Mouse (Mus musculus) CH12.LX (cell line): ENCODE data around the gene Dennd5b. TPM values are rescaled to one million over a fixed set of nuclear protein-coding genes. Genes with fewer than 3 reads are reported as not detected.

Experiments
- DNase-seq: peaks from one replicate; pipeline ENCODE4 v3.0.0-alpha.2; 2013; ENCODE audit errors: extremely low read depth
- H3K27ac ChIP-seq: 2 replicates; pipeline ENCODE4 v1.5.1; 2012; ENCODE audit warnings: low read depth, mild to moderate bottlenecking, control low read depth, moderate library complexity; ENCODE audit not compliant: insufficient read depth
- H3K27me3 ChIP-seq: replicated peaks from 2 replicates; pipeline ENCODE3; 2012; ENCODE audit warnings: inconsistent platforms
- H3K36me3 ChIP-seq, 2 experiments: replicated peaks in 1 of 2; 2 replicates each; pipeline versions ENCODE3 to v1.6.1; 2012; ENCODE audit warnings: inconsistent platforms in 1 of 2, low read length in 1 of 2, mild to moderate bottlenecking in 1 of 2, mixed read lengths in 1 of 2, moderate library complexity in 1 of 2; ENCODE audit not compliant: control insufficient read depth in 1 of 2, insufficient read depth in 1 of 2
- H3K4me1 ChIP-seq, 2 experiments: 2 replicates each; pipeline ENCODE4 v1.6.1; 2012; ENCODE audit warnings: inconsistent platforms in 1 of 2, moderate library complexity in 1 of 2; ENCODE audit not compliant: insufficient read depth in 2 of 2, control insufficient read depth in 1 of 2
- H3K4me2 ChIP-seq: 2 replicates; pipeline ENCODE4 v1.6.1; 2012; ENCODE audit warnings: low read depth, mild to moderate bottlenecking, control low read depth; ENCODE audit not compliant: poor library complexity, insufficient read depth, severe bottlenecking
- H3K4me3 ChIP-seq, 3 experiments: fragments of 150-350 bp in 1 of 3; sonication (generic) in 1 of 3; replicated peaks in 1 of 3; 2 replicates each; pipeline versions ENCODE3 to v1.5.1; 2011 to 2012; ENCODE audit warnings: low read depth in 2 of 3, low read length in 2 of 3, mild to moderate bottlenecking in 2 of 3, moderate library complexity in 2 of 3, control low read depth in 1 of 3, improper control_type of control experiment in 1 of 3, inconsistent platforms in 1 of 3, mixed read lengths in 1 of 3; ENCODE audit not compliant: poor library complexity in 1 of 3
- H3K79me2 ChIP-seq: replicated peaks from 2 replicates; pipeline ENCODE4 v1.6.1; 2012; ENCODE audit warnings: mild to moderate bottlenecking, moderate library complexity; ENCODE audit not compliant: control insufficient read depth, poor library complexity, insufficient read depth, severe bottlenecking; ENCODE audit errors: extremely low read depth
- H3K9ac ChIP-seq: 2 replicates; pipeline ENCODE4 v1.6.1; 2012; ENCODE audit warnings: low read depth, mild to moderate bottlenecking, control low read depth, moderate library complexity; ENCODE audit not compliant: insufficient read depth
- H3K9me3 ChIP-seq: replicated peaks from 2 replicates; pipeline ENCODE3; 2012; ENCODE audit warnings: low read length, inconsistent platforms, mixed read lengths
- CTCF ChIP-seq, 2 experiments: IDR thresholded peaks in 1 of 2; conservative IDR thresholded peaks in 1 of 2; 2 replicates each; pipeline ENCODE4 v1.5.1; 2011 to 2012; ENCODE audit warnings: low read depth in 2 of 2, low read length in 2 of 2, improper control_type of control experiment in 1 of 2, inconsistent platforms in 1 of 2, mild to moderate bottlenecking in 1 of 2, moderate library complexity in 1 of 2
- E2F4 ChIP-seq: IDR thresholded peaks from 2 replicates; pipeline ENCODE4 v1.6.1; 2011; ENCODE audit warnings: low read depth, low read length, improper control_type of control experiment; ENCODE audit not compliant: insufficient replicate concordance
- ELF1 ChIP-seq: IDR thresholded peaks from 2 replicates; pipeline ENCODE4 v1.6.1; 2014; ENCODE audit warnings: low read depth, mild to moderate bottlenecking, inconsistent platforms, low read length, improper control_type of control experiment
- GABPA ChIP-seq: IDR thresholded peaks from 2 replicates; pipeline ENCODE4 v1.6.1; 2012; ENCODE audit warnings: low read depth, low read length, improper control_type of control experiment, inconsistent platforms; ENCODE audit not compliant: insufficient replicate concordance
- HCFC1 ChIP-seq: IDR thresholded peaks from 2 replicates; pipeline ENCODE4 v1.6.1; 2012; ENCODE audit warnings: low read depth, mild to moderate bottlenecking, inconsistent platforms, low read length, improper control_type of control experiment
- JUND ChIP-seq: conservative IDR thresholded peaks from 2 replicates; pipeline ENCODE4 v1.6.1; 2011; ENCODE audit warnings: low read depth, low read length, improper control_type of control experiment
- MAFK ChIP-seq: IDR thresholded peaks from 2 replicates; pipeline ENCODE4 v1.6.1; 2011; ENCODE audit warnings: low read length, improper control_type of control experiment; ENCODE audit not compliant: insufficient replicate concordance
- MAX ChIP-seq: IDR thresholded peaks from 2 replicates; pipeline ENCODE4 v1.6.1; 2011; ENCODE audit warnings: low read length, improper control_type of control experiment
- MAZ ChIP-seq: IDR thresholded peaks from 2 replicates; pipeline ENCODE4 v1.6.1; 2012; ENCODE audit warnings: low read depth, mild to moderate bottlenecking, inconsistent platforms, low read length, improper control_type of control experiment, moderate library complexity
- MXI1 ChIP-seq: IDR thresholded peaks from 2 replicates; pipeline ENCODE4 v1.6.1; 2011; ENCODE audit warnings: mild to moderate bottlenecking, low read depth, low read length, improper control_type of control experiment
- MYC ChIP-seq: IDR thresholded peaks from 2 replicates; pipeline ENCODE4 v1.6.1; 2011; ENCODE audit warnings: low read depth, mild to moderate bottlenecking, improper control_type of control experiment, low read length
- NELFE ChIP-seq: IDR thresholded peaks from 2 replicates; pipeline ENCODE4 v1.6.1; 2011; ENCODE audit warnings: low read depth, low read length, improper control_type of control experiment
- PAX5 ChIP-seq: IDR thresholded peaks from 2 replicates; pipeline ENCODE4 v1.6.1; 2012; ENCODE audit warnings: low read length, inconsistent platforms, mixed read lengths
- POLR2AphosphoS2 ChIP-seq: IDR thresholded peaks from 2 replicates; pipeline ENCODE4 v1.6.1; 2011; ENCODE audit warnings: low read depth, low read length, improper control_type of control experiment
- RAD21 ChIP-seq: IDR thresholded peaks from 2 replicates; pipeline ENCODE4 v1.6.1; 2011; ENCODE audit warnings: low read depth, mild to moderate bottlenecking, low read length, improper control_type of control experiment, moderate library complexity
- RCOR1 ChIP-seq: conservative IDR thresholded peaks from 2 replicates; pipeline ENCODE4 v1.6.1; 2012; ENCODE audit warnings: low read depth, mild to moderate bottlenecking, inconsistent platforms, low read length, improper control_type of control experiment
- SMC3 ChIP-seq: IDR thresholded peaks from 2 replicates; pipeline ENCODE4 v1.6.1; 2011; ENCODE audit warnings: low read depth, low read length, improper control_type of control experiment
- TCF12 ChIP-seq: IDR thresholded peaks from 2 replicates; pipeline ENCODE4 v1.6.1; 2014; ENCODE audit warnings: low read depth, mild to moderate bottlenecking, inconsistent platforms, low read length, improper control_type of control experiment
- UBTF ChIP-seq: IDR thresholded peaks from 2 replicates; pipeline ENCODE4 v1.6.1; 2012; ENCODE audit warnings: low read depth, mild to moderate bottlenecking, inconsistent platforms, low read length, improper control_type of control experiment, moderate library complexity
- USF2 ChIP-seq: conservative IDR thresholded peaks from 2 replicates; pipeline ENCODE4 v1.6.1; 2011; ENCODE audit warnings: low read depth, low read length, improper control_type of control experiment
- ZC3H11A ChIP-seq: IDR thresholded peaks from 2 replicates; pipeline ENCODE4 v1.6.1; 2012; ENCODE audit warnings: low read depth, mild to moderate bottlenecking, inconsistent platforms, low read length, improper control_type of control experiment
- ZMIZ1 ChIP-seq: IDR thresholded peaks from 2 replicates; pipeline ENCODE4 v1.6.1; 2012; ENCODE audit warnings: low read depth, mild to moderate bottlenecking, inconsistent platforms, low read length, improper control_type of control experiment
- ZNF384 ChIP-seq: IDR thresholded peaks from 2 replicates; pipeline ENCODE4 v1.6.1; 2012; ENCODE audit warnings: low read depth, low read length, improper control_type of control experiment, inconsistent platforms
- dilution Hi-C: fragments of 300-500 bp; cut with MboI; formaldehyde crosslinking; loops from 2 replicates; pipeline ENCODE4 v1.14.3; 2020; ENCODE audit warnings: low sequenced_read_pairs; ENCODE audit not compliant: extremely low pct_unique_long_range_greater_than_20kb, extremely low pct_ligation_motif_present
- in situ Hi-C: fragments of 300-500 bp; cut with MboI; formaldehyde crosslinking; loops from 3 replicates; pipeline ENCODE4 v1.14.3; 2019; ENCODE audit warnings: low sequenced_read_pairs, low pct_ligation_motif_present, low pct_unique_long_range_greater_than_20kb, mixed read lengths
- polyA plus RNA-seq: library from polyadenylated mRNA; unstranded; fragments of >175 nt; gene quantifications from 2 replicates; pipeline ENCODE4 v1.2.1, GENCODE M21; 2012; ENCODE audit warnings: low read depth; ENCODE audit not compliant: insufficient read length
- total RNA-seq, 2 experiments: library from RNA; depleted of rRNA; stranded (reverse); fragments of 300-350 nt in 1 of 2; fragments of >200 nt in 1 of 2; gene quantifications; 2 replicates each; pipeline ENCODE4 v1.2.3; 2012 to 2014

The Dennd5b gene
- total and polyA plus RNA-seq, 3 experiments: 1.6 to 3.1 (median 2.2) TPM

DNA sequence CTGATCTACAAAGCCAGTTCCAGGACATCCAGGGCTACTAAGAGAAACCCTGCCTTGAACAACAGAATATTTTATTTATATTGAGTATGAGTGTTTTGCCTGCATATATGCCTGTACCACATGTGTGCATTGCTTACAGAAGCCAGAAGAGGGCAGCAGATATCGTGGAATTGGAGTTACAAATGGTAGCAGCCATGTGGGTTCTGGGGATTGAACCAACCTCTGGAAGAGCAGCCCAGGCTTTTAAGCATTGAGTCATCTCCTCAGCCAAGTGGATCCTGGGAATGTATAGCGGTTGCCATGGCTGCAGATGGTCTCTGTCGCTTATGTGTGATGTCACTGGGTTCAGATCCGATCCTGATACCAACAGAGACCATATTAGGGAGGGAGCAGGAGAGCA is 25.2 kb upstream of the Dennd5b start:
- Histone ChIP-seq H3K27me3 (no peaks in the 10 kb centered on the region), H3K4me3 (no peak overlapping the region), H3K9ac (no peak overlapping the region), H3K27ac (no peak overlapping the region), H3K4me2 (no peak overlapping the region), H3K9me3 (no peaks in the 10 kb centered on the region), H3K79me2 (no peaks in the 10 kb centered on the region), H3K4me1 (peaks cover 0 to 4% of the 10 kb centered on the region in 2 experiments; a peak in 1 of 4 replicates), H3K36me3 (no peaks in the 10 kb centered on the region)
- peak; percentile 92 for TF ChIP-seq MYC
- TF ChIP-seq ELF1: no peak
- TF ChIP-seq MAX: peak; percentile 54; the same call in 1 of the 2 replicates
- peak; percentile 85 for TF ChIP-seq RAD21
- peak; percentile 54 to 80 for TF ChIP-seq CTCF (conservative IDR thresholded peaks at IDR 0.05 in 1 of 2, IDR thresholded peaks at IDR 0.05 in 1 of 2; ENCODE audit: low read depth in 2 of 2, low read length in 2 of 2)
- peak; percentile 27; the same call in 1 of the 2 replicates for TF ChIP-seq MXI1
- TF ChIP-seq SMC3: peak; percentile 75
- TF ChIP-seq GABPA: no peak
- in situ Hi-C loops: no loop called here
- DNase-seq: peak; percentile 76
- dilution Hi-C loops: no loop called here

DNA sequence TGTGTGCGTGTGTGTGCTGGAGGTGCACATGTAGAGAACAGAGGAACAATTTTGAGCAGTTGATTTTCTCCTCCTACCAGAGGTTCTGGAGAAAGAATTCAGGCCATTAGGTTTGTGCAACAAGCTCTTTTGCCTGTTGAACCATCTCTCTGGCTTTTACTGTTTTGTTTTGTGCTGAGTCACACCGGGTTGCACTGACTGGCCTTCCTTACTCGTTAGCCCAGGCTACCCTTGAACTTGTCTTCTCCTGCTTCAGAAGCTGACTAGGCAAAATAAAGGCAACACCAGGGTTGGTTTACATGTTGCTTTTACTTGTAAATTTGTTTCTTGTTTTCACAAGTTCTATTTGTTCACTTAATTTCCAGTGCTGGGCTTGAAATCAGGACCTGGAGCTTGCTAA is 21.6 kb upstream of the Dennd5b start:
- no peak for TF ChIP-seq PAX5
- TF ChIP-seq ZC3H11A: no peak
- TF ChIP-seq ELF1: no peak
- TF ChIP-seq MAZ: no peak
- TF ChIP-seq ZMIZ1: no peak
- no peak for TF ChIP-seq RCOR1
- TF ChIP-seq GABPA: no peak
- no peak for TF ChIP-seq POLR2AphosphoS2
- no peak for TF ChIP-seq UBTF
- TF ChIP-seq MAFK: no peak
- no peak for TF ChIP-seq USF2
- no peak for TF ChIP-seq NELFE
- no peak for TF ChIP-seq SMC3
- no peak for TF ChIP-seq E2F4
- TF ChIP-seq TCF12: no peak
- no peak for TF ChIP-seq MAX
- TF ChIP-seq JUND: no peak
- no peak for TF ChIP-seq ZNF384
- TF ChIP-seq HCFC1: no peak
- Histone ChIP-seq H3K79me2 (no peaks in the 10 kb centered on the region), H3K4me3 (no peak overlapping the region), H3K36me3 (no peaks in the 10 kb centered on the region), H3K27ac (no peak overlapping the region), H3K9me3 (no peaks in the 10 kb centered on the region), H3K27me3 (no peaks in the 10 kb centered on the region), H3K4me1 (peaks cover 5 to 11% of the 10 kb centered on the region in 2 experiments; a peak in 3 of 4 replicates), H3K9ac (no peak overlapping the region), H3K4me2 (no peak overlapping the region)
- in situ Hi-C loops: loop anchor here (25.0 kb wide), 1 partner anchor 186 kb away; the partner anchor contains the start of gene Sinhcaf
- no peak for DNase-seq
- dilution Hi-C loops: no loop called here
